Mouse (Mus musculus) megakaryocyte, embryonic 14.5 days (primary cell): Measurements from ENCODE around the gene Enah.

ENCODE experiments used
- FLI1 ChIP-seq: IDR thresholded peaks from 2 replicates; pipeline ENCODE4 v1.6.1; 2012; ENCODE audit warnings: low read length, inconsistent platforms, mixed read lengths
- GATA1 ChIP-seq: IDR thresholded peaks from 3 replicates; pipeline ENCODE4 v1.6.1; 2012; ENCODE audit warnings: mixed read lengths, low read length, inconsistent platforms, borderline replicate concordance

GRCm38 (mm10) chr1:182005831-182006230 lies 14.0 kb downstream of the Enah start:
- TF ChIP-seq GATA1 (no peak), FLI1 (no peak)
